Mouse (Mus musculus) heart, embryonic 11.5 days (tissue): Measurements from ENCODE around the gene Dusp13. TPM values are rescaled to one million over a fixed set of nuclear protein-coding genes. Genes with fewer than 3 reads are reported as not detected.

ENCODE experiments used
- ATAC-seq: fragments of 200-750 bp; cut with Nextera tagmentation; replicated peaks from 2 replicates; pipeline ENCODE4 v1.8.0; 2017; ENCODE audit warnings: moderate library complexity; ENCODE audit not compliant: insufficient number of reproducible peaks, low FRiP score, low TSS enrichment
- H3K27ac ChIP-seq: fragments of 300-500 bp; sonication (generic); 2 replicates; pipeline ENCODE4 v1.5.1; 2014; ENCODE audit warnings: mild to moderate bottlenecking, low read depth, low read length
- H3K27me3 ChIP-seq: fragments of 300-500 bp; sonication (generic); 2 replicates; pipeline ENCODE4 v1.6.1; 2014; ENCODE audit warnings: mild to moderate bottlenecking, low read length, mixed read lengths; ENCODE audit not compliant: control insufficient read depth, insufficient read depth
- H3K36me3 ChIP-seq: fragments of 300-500 bp; sonication (generic); 2 replicates; pipeline ENCODE4 v1.6.1; 2014; ENCODE audit warnings: mild to moderate bottlenecking, low read length, moderate library complexity, mixed read lengths; ENCODE audit not compliant: control insufficient read depth, insufficient read depth
- H3K4me1 ChIP-seq: fragments of 300-500 bp; sonication (generic); 2 replicates; pipeline ENCODE4 v1.6.1; 2014; ENCODE audit warnings: low read length; ENCODE audit not compliant: control insufficient read depth, insufficient read depth
- H3K4me2 ChIP-seq: fragments of 300-500 bp; sonication (generic); 2 replicates; pipeline ENCODE4 v1.6.1; 2014; ENCODE audit warnings: mild to moderate bottlenecking, moderate library complexity
- H3K4me3 ChIP-seq: fragments of 300-500 bp; sonication (generic); 2 replicates; pipeline ENCODE4 v1.5.1; 2014; ENCODE audit warnings: low read depth, low read length
- H3K9ac ChIP-seq: fragments of 300-500 bp; sonication (generic); 2 replicates; pipeline ENCODE4 v1.6.1; 2014; ENCODE audit warnings: mild to moderate bottlenecking, low read depth, low read length, moderate library complexity
- H3K9me3 ChIP-seq: fragments of 300-500 bp; sonication (generic); replicated peaks from 2 replicates; pipeline ENCODE4 v1.6.1; 2016; ENCODE audit warnings: low read length; ENCODE audit not compliant: control insufficient read depth
- WGBS: fragments of 180-500 bp; shearing (Covaris S2); extraction: QIAGEN DNeasy Blood & Tissue Kit; methylation state at CpG from one replicate; pipeline ENCODE4 v1.1.7; 2014; ENCODE audit not compliant: insufficient replicate concordance; 5-methylcytosine and 5-hydroxymethylcytosine counted together
- polyA plus RNA-seq: library from polyadenylated mRNA; unstranded; fragments of >200 nt; fragmentation: Nextera tagmentation; extraction: Ambion mirVana; gene quantifications from 2 replicates; pipeline ENCODE4 v1.2.1, GENCODE M21; 2014

Gene Dusp13
- polyA plus RNA-seq, 1 experiment from 2014 or later: not detected

DNA sequence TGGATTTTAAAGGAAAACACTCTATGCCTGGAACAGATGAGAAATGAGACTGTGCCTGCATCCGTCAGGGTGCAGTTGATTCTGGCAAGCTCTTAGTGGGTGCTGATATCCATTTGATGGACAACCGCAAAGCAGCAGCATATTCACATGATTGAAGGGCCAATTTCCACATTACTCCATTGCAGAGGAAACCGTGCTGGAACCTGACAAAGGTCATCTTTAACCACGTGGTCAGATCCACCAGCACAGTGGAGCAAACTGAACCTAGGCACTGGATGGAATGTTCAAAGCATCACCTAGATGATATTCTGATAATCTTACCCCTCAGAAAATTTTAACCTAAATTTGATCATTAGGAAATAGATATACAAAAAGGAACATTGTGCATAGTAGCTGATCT is 25.2 kb upstream of the Dusp13 start:
- no peak overlapping the region for H3K9ac ChIP-seq
- H3K4me3 ChIP-seq: no peak overlapping the region
- H3K9me3 ChIP-seq: no peaks in the 10 kb centered on the region
- H3K27ac ChIP-seq: no peak overlapping the region
- H3K4me2 ChIP-seq: no peak overlapping the region
- peaks cover 14% of the 10 kb centered on the region for H3K36me3 ChIP-seq
- 84% methylated on average over 4 of the region's 4 CpGs for WGBS
- no peaks in the 10 kb centered on the region for H3K27me3 ChIP-seq
- ATAC-seq: no peak
- H3K4me1 ChIP-seq: no peaks in the 10 kb centered on the region

DNA sequence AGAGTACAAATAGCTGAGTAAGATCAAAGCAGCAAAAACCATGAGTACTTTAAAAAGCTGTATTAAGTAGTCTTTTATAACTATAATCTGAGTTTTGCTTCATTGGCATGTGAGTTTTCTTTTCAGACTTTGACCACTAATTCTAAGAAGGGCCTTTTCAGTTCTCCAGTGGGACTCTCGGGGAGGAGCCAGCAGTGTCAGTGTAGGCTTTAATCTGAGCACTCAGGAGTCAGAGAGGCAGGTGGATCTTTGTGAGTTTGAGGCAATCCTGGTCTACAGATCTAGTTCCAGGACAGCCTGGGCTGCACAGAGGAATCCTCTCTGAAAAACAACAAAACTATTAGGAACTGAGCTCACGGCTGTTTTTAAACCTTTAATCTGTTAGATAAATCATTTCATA is 23.0 kb upstream of the Dusp13 start:
- Histone ChIP-seq H3K4me2 (no peak overlapping the region), H3K27me3 (no peaks in the 10 kb centered on the region), H3K4me1 (no peaks in the 10 kb centered on the region), H3K27ac (no peak overlapping the region), H3K9ac (no peak overlapping the region), H3K4me3 (no peak overlapping the region), H3K9me3 (no peaks in the 10 kb centered on the region), H3K36me3 (peaks cover 8% of the 10 kb centered on the region; the same call in 1 of the 2 replicates)
- 70% methylated on average over 2 of the region's 2 CpGs for WGBS
- ATAC-seq: no peak

- Histone ChIP-seq H3K36me3 (0 out of 2 replicates have a peak, but pooled peaks cover 5% of the 10 kb centered on the region), H3K4me1 (peaks cover 4% of the 10 kb centered on the region; the same call in 1 of the 2 replicates), H3K4me2 (no peak overlapping the region), H3K27me3 (no peaks in the 10 kb centered on the region), H3K9ac (no peak overlapping the region), H3K27ac (no peak overlapping the region), H3K4me3 (no peak overlapping the region), H3K9me3 (no peaks in the 10 kb centered on the region)
- 82% methylated on average over 11 of the region's 11 CpGs for WGBS
- ATAC-seq: no peak
These were observed 21.7 kb upstream of the Dusp13 start for GRCm38 (mm10) chr14:21772506-21773281.

GRCm38 (mm10) chr14:21766398-21766958 is 15.5 kb upstream of the Dusp13 start:
- Histone ChIP-seq H3K4me2 (no peak overlapping the region), H3K27me3 (no peaks in the 10 kb centered on the region), H3K27ac (no peak overlapping the region), H3K9me3 (no peaks in the 10 kb centered on the region), H3K36me3 (no peaks in the 10 kb centered on the region), H3K9ac (no peak overlapping the region), H3K4me1 (peaks cover 14% of the 10 kb centered on the region), H3K4me3 (no peak overlapping the region)
- ATAC-seq: no peak
- WGBS: 75% methylated on average over 6 of the region's 6 CpGs

DNA sequence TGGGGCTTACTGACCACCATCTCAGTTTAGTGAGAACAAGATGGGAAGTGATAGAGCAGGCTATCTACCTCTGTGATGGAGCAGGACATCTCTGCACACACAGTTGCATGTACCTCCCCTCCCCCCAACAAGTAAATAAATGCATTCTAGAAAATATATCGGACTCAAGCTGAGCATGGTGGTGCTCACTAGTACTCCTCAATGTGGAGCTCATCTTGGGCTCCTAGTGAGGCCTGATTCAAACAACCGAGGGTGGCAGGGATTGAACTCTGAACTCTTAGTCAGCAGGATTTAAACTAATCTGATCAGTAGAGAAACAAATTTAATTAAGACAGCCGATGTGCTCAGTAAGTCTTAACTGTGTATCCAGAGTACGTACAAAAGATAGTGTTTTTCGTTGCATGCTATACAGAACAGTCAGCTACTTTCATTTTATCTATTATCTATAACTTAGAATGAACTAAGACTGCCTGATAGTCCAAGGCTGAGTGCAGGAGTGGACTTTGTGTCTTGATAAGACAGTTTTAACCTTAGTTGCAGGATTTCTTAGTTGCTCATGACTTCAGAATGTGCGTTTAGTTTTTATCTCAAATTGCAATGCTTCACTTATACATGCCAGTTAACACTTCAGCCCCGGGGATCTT is 14.9 kb upstream of the Dusp13 start:
- Histone ChIP-seq H3K9me3 (no peaks in the 10 kb centered on the region), H3K4me3 (no peak overlapping the region), H3K4me2 (no peak overlapping the region), H3K27ac (no peak overlapping the region), H3K27me3 (no peaks in the 10 kb centered on the region), H3K36me3 (no peaks in the 10 kb centered on the region), H3K9ac (no peak overlapping the region), H3K4me1 (peaks cover 14% of the 10 kb centered on the region)
- ATAC-seq: no peak
- WGBS: 52% methylated on average over 7 of the region's 7 CpGs

GRCm38 (mm10) chr14:21764646-21765045 is 13.7 kb upstream of the Dusp13 start:
- WGBS: 86% methylated on average over 6 of the region's 6 CpGs
- no peaks in the 10 kb centered on the region for H3K36me3 ChIP-seq
- ATAC-seq: no peak
- no peaks in the 10 kb centered on the region for H3K9me3 ChIP-seq
- H3K27me3 ChIP-seq: no peaks in the 10 kb centered on the region
- H3K4me2 ChIP-seq: no peak overlapping the region
- no peak overlapping the region for H3K4me3 ChIP-seq
- peaks cover 14% of the 10 kb centered on the region for H3K4me1 ChIP-seq
- no peak overlapping the region for H3K27ac ChIP-seq
- no peak overlapping the region for H3K9ac ChIP-seq

DNA sequence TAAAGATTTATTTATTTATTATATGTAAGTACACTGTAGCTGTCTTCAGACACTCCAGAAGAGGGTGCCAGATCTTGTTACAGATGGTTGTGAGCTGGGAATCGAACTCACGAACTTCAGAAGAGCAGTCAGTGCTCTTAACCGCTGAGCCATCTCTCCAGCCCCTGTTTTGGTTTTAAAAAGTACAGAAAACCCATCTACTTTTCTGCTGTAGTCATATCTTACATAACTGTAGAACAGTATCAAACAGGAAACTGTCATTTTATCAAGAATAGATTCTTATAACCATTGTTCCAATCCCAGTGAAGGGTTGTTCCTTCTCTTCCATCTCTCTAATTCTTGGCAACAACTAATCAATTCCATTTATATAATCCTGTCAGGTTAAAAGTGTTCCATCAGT is 12.8 kb upstream of the Dusp13 start:
- peaks cover 14% of the 10 kb centered on the region for H3K4me1 ChIP-seq
- H3K4me3 ChIP-seq: no peak overlapping the region
- H3K9ac ChIP-seq: no peak overlapping the region
- H3K4me2 ChIP-seq: no peak overlapping the region
- no peaks in the 10 kb centered on the region for H3K27me3 ChIP-seq
- H3K9me3 ChIP-seq: no peaks in the 10 kb centered on the region
- ATAC-seq: no peak
- WGBS: 90% methylated on average over 3 of the region's 3 CpGs
- H3K36me3 ChIP-seq: no peaks in the 10 kb centered on the region
- H3K27ac ChIP-seq: no peak overlapping the region

- Histone ChIP-seq H3K27ac (no peak overlapping the region), H3K27me3 (no peaks in the 10 kb centered on the region), H3K9me3 (no peaks in the 10 kb centered on the region), H3K4me1 (peaks cover 13% of the 10 kb centered on the region), H3K36me3 (no peaks in the 10 kb centered on the region), H3K9ac (no peak overlapping the region), H3K4me3 (no peak overlapping the region), H3K4me2 (no peak overlapping the region)
- no peak for ATAC-seq
- WGBS: 73% methylated on average over 9 of the region's 9 CpGs
These were observed 10.6 kb upstream of the Dusp13 start for GRCm38 (mm10) chr14:21761560-21761959.
